ENCODE assay signal across 9 mouse cellular contexts in the genomic region with DNA sequence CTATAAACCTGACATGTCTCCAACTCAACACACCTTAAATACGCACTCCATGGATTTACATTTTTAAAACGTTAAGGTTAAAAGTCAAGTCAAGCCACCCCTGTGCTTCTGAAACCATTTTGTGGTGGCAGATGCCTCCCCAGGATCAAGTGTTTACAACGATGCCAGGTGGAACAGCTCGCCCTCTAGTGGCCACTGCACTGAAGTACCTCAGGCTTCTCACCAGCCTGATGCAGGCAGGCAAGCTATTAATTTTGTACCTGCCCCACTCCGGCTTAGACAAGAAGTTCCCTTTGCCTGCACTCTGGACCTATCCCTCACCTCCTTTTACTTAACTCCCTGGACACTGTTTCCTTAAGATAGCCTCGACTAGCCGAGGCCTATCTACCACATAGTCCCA. TPM values are rescaled to one million over a fixed set of nuclear protein-coding genes. Genes with fewer than 3 reads are reported as not detected.
A peak's percentile ranks its signal among the peaks of the same experiment; 100 is the strongest.
DNase-seq lines count a peak whose midpoint lies in the region; ATAC-seq and TF ChIP-seq lines count a peak whose summit lies in the region.
"Had no signal": no experiment of that assay in that cellular context is flagged by ENCODE, and none has a peak within 500 bp of the region (broad histone marks: within the 10 kb centered on the region; RNA-seq: fewer than 3 reads in every experiment).

No protein-coding gene starts in this region.

- peak; percentile 94 for TF ChIP-seq CTCF in midbrain, postnatal 0 days (IDR thresholded peaks at IDR 0.05)

- WGBS in heart, embryonic 13.5 days: 22% methylated on average over 7 of the region's 7 CpGs
- 30% methylated on average over 7 of the region's 7 CpGs for WGBS in heart, embryonic 11.5 days (ENCODE audit: insufficient replicate concordance)
- WGBS in forebrain, embryonic 12.5 days: 31% methylated on average over 7 of the region's 7 CpGs
- 38% methylated on average over 7 of the region's 7 CpGs for WGBS in limb, embryonic 10.5 days
- WGBS in midbrain, postnatal 0 days: 35% methylated on average over 7 of the region's 7 CpGs

- no peaks in the 10 kb centered on the region for H3K4me1 ChIP-seq in heart, embryonic 13.5 days
- no peaks in the 10 kb centered on the region for H3K4me1 ChIP-seq in heart, embryonic 11.5 days (ENCODE audit: control insufficient read depth, insufficient read depth, low read length)
- no peaks in the 10 kb centered on the region for H3K4me1 ChIP-seq in forebrain, embryonic 12.5 days
- no peaks in the 10 kb centered on the region for H3K4me1 ChIP-seq in limb, embryonic 10.5 days
- no peaks in the 10 kb centered on the region for H3K4me1 ChIP-seq in midbrain, postnatal 0 days (ENCODE audit: insufficient read depth, low read length)
- H3K4me1 ChIP-seq: lung, embryonic 15.5 days had no signal

- H3K9ac ChIP-seq in heart, embryonic 13.5 days: no peak overlapping the region
- no peak overlapping the region for H3K9ac ChIP-seq in heart, embryonic 11.5 days (ENCODE audit: low read depth, low read length)
- H3K9ac ChIP-seq in forebrain, embryonic 12.5 days: no peak overlapping the region
- no peak overlapping the region for H3K9ac ChIP-seq in midbrain, postnatal 0 days (replicated peaks; ENCODE audit: low read length, poor library complexity, severe bottlenecking)
- H3K9ac ChIP-seq: lung, embryonic 15.5 days had no signal

- peaks cover 12% of the 10 kb centered on the region for H3K36me3 ChIP-seq in heart, embryonic 13.5 days
- no peaks in the 10 kb centered on the region for H3K36me3 ChIP-seq in heart, embryonic 11.5 days (ENCODE audit: control insufficient read depth, insufficient read depth, low read length)
- H3K36me3 ChIP-seq in forebrain, embryonic 12.5 days (replicated peaks): peaks cover 77% of the 10 kb centered on the region
- H3K36me3 ChIP-seq in limb, embryonic 10.5 days: peaks cover 11% of the 10 kb centered on the region
- peaks cover 61% of the 10 kb centered on the region for H3K36me3 ChIP-seq in midbrain, postnatal 0 days (ENCODE audit: insufficient read depth, low read length)
- H3K36me3 ChIP-seq: lung, embryonic 15.5 days had no signal

- DNase-seq in c-Kit-positive CD71-positive TER-119-negative erythroid progenitor cells, embryonic 14.5 days (ENCODE audit: low read depth): peak; percentile 39
- peak; percentile 77 for DNase-seq in limb, embryonic 10.5 days (ENCODE audit: low spot score)
- DNase-seq in midbrain, postnatal 0 days (ENCODE audit: low spot score): peak; percentile 74
- peak; percentile 29 to 63 for DNase-seq in spleen, postnatal 14 days (ENCODE audit: low spot score in 2 of 2)

- no peak overlapping the region for H3K4me2 ChIP-seq in heart, embryonic 13.5 days
- H3K4me2 ChIP-seq in heart, embryonic 11.5 days: no peak overlapping the region
- H3K4me2 ChIP-seq in forebrain, embryonic 12.5 days: no peak overlapping the region
- H3K4me2 ChIP-seq in midbrain, postnatal 0 days (ENCODE audit: low read depth, low read length, poor library complexity, severe bottlenecking): no peak overlapping the region
- H3K4me2 ChIP-seq: lung, embryonic 15.5 days had no signal

- H3K27ac ChIP-seq in heart, embryonic 13.5 days (replicated peaks): no peak overlapping the region
- H3K27ac ChIP-seq in heart, embryonic 11.5 days (ENCODE audit: low read depth, low read length): no peak overlapping the region
- no peak overlapping the region for H3K27ac ChIP-seq in forebrain, embryonic 12.5 days
- H3K27ac ChIP-seq in limb, embryonic 10.5 days: no peak overlapping the region
- no peak overlapping the region for H3K27ac ChIP-seq in midbrain, postnatal 0 days (ENCODE audit: low read depth, low read length)
- H3K27ac ChIP-seq: lung, embryonic 15.5 days had no signal

- no peaks in the 10 kb centered on the region for H3K27me3 ChIP-seq in heart, embryonic 13.5 days (replicated peaks)
- no peaks in the 10 kb centered on the region for H3K27me3 ChIP-seq in heart, embryonic 11.5 days (ENCODE audit: control insufficient read depth, insufficient read depth, low read length)
- H3K27me3 ChIP-seq in forebrain, embryonic 12.5 days: no peaks in the 10 kb centered on the region
- no peaks in the 10 kb centered on the region for H3K27me3 ChIP-seq in limb, embryonic 10.5 days (ENCODE audit: low read depth, poor library complexity, severe bottlenecking)
- no peaks in the 10 kb centered on the region for H3K27me3 ChIP-seq in midbrain, postnatal 0 days (ENCODE audit: insufficient read depth, low read length)
- H3K27me3 ChIP-seq: lung, embryonic 15.5 days had no signal

- H3K9me3 ChIP-seq in heart, embryonic 13.5 days: no peaks in the 10 kb centered on the region
- H3K9me3 ChIP-seq in heart, embryonic 11.5 days (replicated peaks; ENCODE audit: control insufficient read depth, low read length): no peaks in the 10 kb centered on the region
- H3K9me3 ChIP-seq in forebrain, embryonic 12.5 days: no peaks in the 10 kb centered on the region
- H3K9me3 ChIP-seq in limb, embryonic 10.5 days (replicated peaks): no peaks in the 10 kb centered on the region
- H3K9me3 ChIP-seq in midbrain, postnatal 0 days (ENCODE audit: low read length): no peaks in the 10 kb centered on the region
- H3K9me3 ChIP-seq: lung, embryonic 15.5 days had no signal

- peak; percentile 11; the same call in 1 of the 2 replicates for ATAC-seq in heart, embryonic 13.5 days (ENCODE audit: extremely low read depth, insufficient number of reproducible peaks, low FRiP score, low TSS enrichment)
- ATAC-seq in heart, embryonic 11.5 days (replicated peaks; ENCODE audit: insufficient number of reproducible peaks, low FRiP score, low TSS enrichment): no peak
- 0 out of 2 replicates have a peak, but pooled peaks have one; percentile 39 for ATAC-seq in forebrain, embryonic 12.5 days (ENCODE audit: low FRiP score)
- peak; percentile 63 for ATAC-seq in inflammation-experienced regulatory T-cells, adult 6 months
- ATAC-seq in midbrain, postnatal 0 days (ENCODE audit: low FRiP score): peak; percentile 71; the same call in 1 of the 2 replicates

- no peak overlapping the region for H3K4me3 ChIP-seq in heart, embryonic 13.5 days
- no peak overlapping the region for H3K4me3 ChIP-seq in heart, embryonic 11.5 days (ENCODE audit: low read depth, low read length)
- H3K4me3 ChIP-seq in forebrain, embryonic 12.5 days (replicated peaks): no peak overlapping the region
- no peak overlapping the region for H3K4me3 ChIP-seq in limb, embryonic 10.5 days
- H3K4me3 ChIP-seq in midbrain, postnatal 0 days (ENCODE audit: low read depth, low read length): no peak overlapping the region
- H3K4me3 ChIP-seq: lung, embryonic 15.5 days had no signal

RNA-seq across cellular contexts. Expression of gene Fndc9, which starts 16.7 kb away (rescaled TPM):
- 0.06 and 0.09 TPM in 2 replicates for polyA plus RNA-seq in heart, embryonic 13.5 days (2015; fragmentation: Nextera tagmentation; extraction: Ambion mirVana)
- not detected in 2 replicates for polyA plus RNA-seq in heart, embryonic 11.5 days (2014; fragmentation: Nextera tagmentation; extraction: Ambion mirVana)
- 1.1 and 1.7 TPM in 2 replicates for polyA plus RNA-seq in forebrain, embryonic 12.5 days (2016; fragmentation: Nextera tagmentation; extraction: Ambion mirVana)
- polyA plus RNA-seq in inflammation-experienced regulatory T-cells, adult 6 months (2017; shearing (Covaris generic)): 1 to 10 TPM in 1 of 3 experiments, under 1 TPM in 2; 0.57 to 1.5 (median 0.77) TPM
- polyA plus RNA-seq in limb, embryonic 10.5 days (2016; fragmentation: Nextera tagmentation; extraction: Ambion mirVana): 0.09 and 0.11 TPM in 2 replicates
- 11.8 and 12.2 TPM in 2 replicates for total RNA-seq in midbrain, postnatal 0 days (2014; rRNA removed)
- polyA plus RNA-seq in midbrain, postnatal 0 days (2015; fragmentation: Nextera tagmentation; extraction: Ambion mirVana): 18.9 and 20.8 TPM in 2 replicates
